Mouse (Mus musculus) lung, postnatal 36 days (tissue): ENCODE data around the gene Fam172a.
"Not testable (repeated sequence)": the region's sequence is repeated elsewhere in the genome, so short reads cannot be mapped to it uniquely, and the experiment has no call there.

Source experiments
- DNase-seq: peaks from one replicate; pipeline ENCODE4 v3.0.0; 2022; ENCODE audit warnings: mixed read lengths

The Fam172a gene

GRCm38 (mm10) chr13:77701733-77702132 lies at the start of gene Fam172a:
Fam172a (plus strand) TSS chr13:77702033.
- DNase-seq: not testable (repeated sequence)

GRCm38 (mm10) chr13:77688651-77689050 lies 13.2 kb upstream of the Fam172a start:
- DNase-seq: no peak

GRCm38 (mm10) chr13:77708514-77709013 lies 6.7 kb downstream of the Fam172a start:
- peak; percentile 97 for DNase-seq

DNA sequence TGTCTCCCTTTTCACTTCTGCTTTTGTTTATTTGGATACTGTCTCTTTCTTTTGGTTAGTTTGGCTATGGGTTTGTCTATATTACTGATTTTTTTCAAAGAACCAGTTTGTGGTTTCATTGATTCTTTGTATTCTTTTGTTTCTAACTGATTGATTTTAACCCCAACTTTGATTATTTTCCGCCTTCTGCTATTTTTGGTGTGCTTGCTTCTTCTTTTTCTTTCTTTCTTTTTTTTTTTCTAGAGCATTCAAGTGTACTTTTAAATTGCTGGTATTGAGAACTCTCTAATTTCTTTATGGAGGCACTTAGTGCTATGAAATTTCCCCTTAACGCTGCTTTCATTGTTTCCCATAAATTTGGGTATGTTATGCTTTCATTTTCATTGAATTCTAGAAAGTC lies 15.7 kb downstream of the Fam172a start:
- no peak for DNase-seq

GRCm38 (mm10) chr13:77742822-77743221 lies 41.0 kb downstream of the Fam172a start:
- no peak for DNase-seq

- no peak for DNase-seq
Measured at GRCm38 (mm10) chr13:77777606-77778005, 75.8 kb downstream of the Fam172a start.

DNA sequence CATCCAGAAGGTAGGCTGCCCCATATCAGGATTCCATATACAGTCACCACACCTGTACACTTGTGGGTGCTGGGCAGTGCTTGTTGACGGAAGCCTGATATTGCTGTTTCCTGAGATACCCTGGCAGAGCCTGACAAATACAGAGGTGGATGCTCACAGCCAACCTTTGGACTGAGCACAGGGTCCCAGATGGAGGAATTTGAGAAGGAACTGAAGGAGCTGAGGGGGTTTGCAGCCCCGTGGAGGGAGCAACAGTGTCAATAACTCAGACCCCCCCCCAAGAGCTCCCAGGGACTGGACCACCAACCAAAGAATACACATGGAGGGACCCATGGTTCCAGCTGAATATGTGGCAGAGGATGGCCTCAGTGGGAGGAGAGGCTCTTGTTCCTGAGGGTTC lies 105.5 kb downstream of the Fam172a start:
- not testable (repeated sequence) for DNase-seq

- no peak for DNase-seq
Measured at GRCm38 (mm10) chr13:77810449-77810848, 108.6 kb downstream of the Fam172a start.

- DNase-seq: no peak
Measured at GRCm38 (mm10) chr13:77826138-77826537, 124.3 kb downstream of the Fam172a start.

GRCm38 (mm10) chr13:77843017-77843654 lies 141.3 kb downstream of the Fam172a start:
- peak; percentile 24 for DNase-seq

DNA sequence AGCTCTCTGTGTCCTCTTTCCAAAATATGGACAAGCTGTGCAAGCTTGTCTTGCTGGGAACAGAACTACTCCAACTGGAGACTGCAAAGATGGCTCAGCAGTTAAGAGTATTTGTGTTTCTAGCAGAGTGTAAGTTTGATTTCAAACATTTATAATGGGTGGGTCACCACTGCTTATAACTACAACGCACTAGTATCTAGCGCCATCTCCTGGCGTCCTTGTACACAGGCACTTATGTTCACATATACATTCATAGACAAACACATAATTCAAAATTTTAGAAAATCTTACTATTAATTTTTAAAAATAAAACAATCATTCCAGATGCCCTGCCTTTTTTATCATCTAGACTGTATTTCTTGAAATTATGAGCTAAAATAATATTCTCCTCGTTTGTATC lies 147.0 kb downstream of the Fam172a start:
- peak; percentile 11 for DNase-seq

GRCm38 (mm10) chr13:77864804-77865203 lies 163.0 kb downstream of the Fam172a start:
- DNase-seq: peak; percentile 14

- no peak for DNase-seq
Measured at GRCm38 (mm10) chr13:77868314-77868713, 166.5 kb downstream of the Fam172a start.

DNA sequence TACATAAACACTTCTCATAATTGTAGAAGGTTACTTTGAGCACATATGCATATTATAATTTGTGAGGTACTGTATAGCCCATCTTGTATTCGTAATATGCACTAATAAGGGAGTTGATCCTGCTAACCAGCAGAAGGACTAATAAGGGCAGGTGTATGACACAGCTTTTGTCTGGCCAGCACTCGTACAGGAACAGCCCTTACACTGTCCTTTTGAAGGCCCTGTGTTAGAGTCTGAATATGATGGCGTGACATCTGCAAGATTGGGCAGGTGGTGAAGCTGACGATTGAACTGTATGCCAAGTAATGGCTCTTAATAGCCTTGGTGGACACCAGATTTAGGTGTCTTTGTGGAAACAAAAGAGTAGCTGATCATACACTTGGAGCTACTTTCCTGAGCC lies 176.3 kb downstream of the Fam172a start:
- no peak for DNase-seq

DNA sequence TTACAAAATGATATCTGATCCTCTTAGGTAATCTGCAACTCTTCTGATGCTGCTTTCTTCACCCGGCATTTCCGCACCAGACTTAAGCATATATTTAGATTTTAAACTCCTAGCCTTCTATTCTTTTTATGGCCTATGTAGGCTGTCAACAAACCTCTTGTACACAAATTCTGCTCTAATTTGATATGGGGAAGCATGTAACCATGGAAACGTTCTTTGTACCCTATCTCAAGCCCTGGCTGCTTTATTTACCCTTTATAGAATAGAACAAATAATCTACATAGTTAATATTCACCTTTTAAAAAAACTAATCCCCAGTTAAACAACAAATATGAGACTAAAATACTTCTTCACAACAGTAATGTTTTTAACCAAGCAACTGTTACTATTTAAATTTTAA lies 176.7 kb downstream of the Fam172a start:
- DNase-seq: no peak

GRCm38 (mm10) chr13:77897619-77898018 lies 195.8 kb downstream of the Fam172a start:
- no peak for DNase-seq

GRCm38 (mm10) chr13:77898066-77898796 lies 196.4 kb downstream of the Fam172a start:
- no peak for DNase-seq

GRCm38 (mm10) chr13:77899725-77900124 lies 197.9 kb downstream of the Fam172a start:
- no peak for DNase-seq

GRCm38 (mm10) chr13:77900843-77901242 lies 199.0 kb downstream of the Fam172a start:
- no peak for DNase-seq

DNA sequence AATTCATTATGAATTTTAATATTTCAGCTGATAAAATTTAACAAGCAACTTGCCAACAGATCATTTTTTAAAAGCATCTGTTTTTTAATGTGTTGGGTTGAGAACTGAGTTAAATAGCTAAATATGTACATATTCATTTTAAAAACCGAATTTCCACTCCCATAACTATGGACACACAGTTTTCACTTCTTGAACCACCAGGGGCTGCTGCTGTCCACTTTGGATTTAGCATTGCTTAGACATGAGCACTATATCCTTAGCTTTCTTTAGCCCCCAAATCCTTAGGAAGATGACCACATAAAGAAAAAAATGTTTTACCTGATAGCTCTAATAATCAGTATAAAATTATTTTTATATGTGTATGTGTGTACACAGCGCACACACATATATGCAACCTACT lies 207.4 kb downstream of the Fam172a start:
- no peak for DNase-seq

DNA sequence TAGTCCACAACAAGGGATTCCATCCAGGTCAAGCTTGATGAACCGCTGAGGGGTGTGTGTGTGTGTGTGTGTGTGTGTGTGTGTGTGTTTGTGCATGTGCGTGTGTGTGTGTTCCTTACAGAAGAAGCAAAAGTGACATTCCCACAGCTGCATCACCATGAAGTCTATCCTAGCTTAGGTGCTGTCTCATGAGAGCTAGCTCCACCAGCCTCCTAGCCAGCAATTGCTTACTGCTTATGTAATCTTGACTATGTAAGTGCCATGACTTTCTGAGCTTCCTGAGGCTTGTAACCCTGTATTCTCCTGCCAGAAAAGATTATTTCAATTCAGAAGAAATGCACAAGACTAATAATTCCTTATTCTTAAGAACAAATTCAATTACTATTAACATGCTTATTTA lies 221.0 kb downstream of the Fam172a start:
- no peak for DNase-seq

- DNase-seq: no peak
Measured at GRCm38 (mm10) chr13:77957611-77958010, 255.8 kb downstream of the Fam172a start.

DNA sequence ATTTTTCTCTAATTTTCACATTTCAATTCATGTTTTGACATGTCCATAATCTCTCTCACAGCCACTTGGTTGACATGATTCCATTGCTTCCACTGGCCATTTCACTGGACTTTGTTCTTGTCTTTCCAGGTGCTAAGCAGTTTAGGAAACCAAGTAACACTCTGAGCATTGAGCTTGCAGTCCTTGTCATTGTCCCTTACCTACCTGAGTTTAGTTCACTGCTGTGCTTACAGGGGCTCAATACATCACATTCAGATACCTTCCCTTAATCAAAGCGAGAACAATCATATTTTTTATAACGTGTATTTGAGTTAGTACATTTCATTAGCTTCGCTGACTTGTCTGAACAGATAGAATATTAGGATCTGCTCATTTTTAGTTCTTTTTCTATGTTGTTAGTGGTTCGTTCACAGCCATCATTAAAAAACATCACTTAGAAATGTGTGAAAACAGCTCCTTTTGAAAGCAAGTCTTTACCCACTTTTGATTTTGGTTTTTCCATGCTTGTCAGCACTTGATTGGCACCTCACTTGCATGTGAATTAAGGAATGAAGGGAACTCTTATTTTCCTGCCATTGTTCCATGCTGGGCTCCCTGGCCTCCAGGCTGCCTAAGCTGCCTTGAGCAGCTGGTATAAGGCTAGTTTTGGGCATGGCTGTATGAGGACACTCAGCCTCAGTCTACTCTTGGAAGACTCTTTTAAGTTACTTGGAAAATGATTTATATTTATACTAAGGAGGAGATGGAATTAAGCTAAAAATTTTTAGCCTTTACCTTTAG lies 257.9 kb downstream of the Fam172a start:
- no peak for DNase-seq

DNA sequence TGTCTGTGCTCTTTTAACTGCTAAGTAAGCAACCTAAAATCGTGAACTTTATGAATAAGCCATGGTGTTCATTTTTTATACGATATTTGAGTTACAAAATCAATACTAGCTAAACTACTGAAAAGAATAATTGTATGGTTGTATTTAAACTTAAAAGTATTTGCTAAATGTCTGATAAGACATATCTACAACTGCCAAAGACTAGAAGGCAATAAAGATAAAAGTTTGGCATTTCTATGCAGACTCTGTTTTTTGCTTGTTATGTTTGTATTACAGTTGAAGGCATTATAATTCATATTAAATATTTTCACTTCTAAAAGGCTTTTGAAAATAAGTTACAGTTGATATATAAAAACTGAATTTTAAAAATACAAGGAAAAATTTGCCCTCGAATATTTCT lies 274.4 kb downstream of the Fam172a start:
- no peak for DNase-seq
